In genomic region chr11:106428556-106428955, GRCm38 (mm10) we compare ENCODE assay signal across 18 mouse cellular contexts. TPM values are rescaled to one million over a fixed set of nuclear protein-coding genes. Genes with fewer than 3 reads are reported as not detected.
"Had no signal": no experiment of that assay in that cellular context is flagged by ENCODE, and none has a peak within 500 bp of the region (broad histone marks: within the 10 kb centered on the region; RNA-seq: fewer than 3 reads in every experiment).

No protein-coding gene starts in this region.

- H3K4me3 ChIP-seq: limb, embryonic 10.5 days; limb, embryonic 13.5 days; liver, embryonic 13.5 days; lung, embryonic 15.5 days; midbrain, embryonic 12.5 days; myocyte; neural tube, embryonic 13.5 days; stomach, embryonic 15.5 days had no signal

- H3K9me3 ChIP-seq: limb, embryonic 10.5 days; limb, embryonic 13.5 days; liver, embryonic 13.5 days; lung, embryonic 15.5 days; midbrain, embryonic 12.5 days; neural tube, embryonic 13.5 days; stomach, embryonic 15.5 days had no signal

- H3K4me2 ChIP-seq: limb, embryonic 13.5 days; liver, embryonic 13.5 days; lung, embryonic 15.5 days; midbrain, embryonic 12.5 days; neural tube, embryonic 13.5 days; stomach, embryonic 15.5 days had no signal

- H3K27me3 ChIP-seq: limb, embryonic 13.5 days; liver, embryonic 13.5 days; lung, embryonic 15.5 days; midbrain, embryonic 12.5 days; neural tube, embryonic 13.5 days; stomach, embryonic 15.5 days had no signal

- H3K4me1 ChIP-seq: limb, embryonic 10.5 days; midbrain, embryonic 12.5 days; neural tube, embryonic 13.5 days; stomach, embryonic 15.5 days had no signal

- H3K27ac ChIP-seq: limb, embryonic 10.5 days; limb, embryonic 13.5 days; liver, embryonic 13.5 days; lung, embryonic 15.5 days; midbrain, embryonic 12.5 days; neural tube, embryonic 13.5 days; stomach, embryonic 15.5 days had no signal

- H3K9ac ChIP-seq: limb, embryonic 13.5 days; liver, embryonic 13.5 days; lung, embryonic 15.5 days; midbrain, embryonic 12.5 days; neural tube, embryonic 13.5 days; stomach, embryonic 15.5 days had no signal

- DNase-seq: kidney, adult 18-20 months; kidney, adult 9 months; kidney, postnatal 14 days; kidney, postnatal 4 days; liver, embryonic 13.5 days; lung, postnatal 10 days; retina, postnatal 1 day; right cerebral cortex, postnatal 25 days; thymus, postnatal 25 days had no signal

- H3K36me3 ChIP-seq: lung, embryonic 15.5 days had no signal

- ATAC-seq: intestine, embryonic 16.5 days; midbrain, embryonic 16.5 days had no signal

RNA-seq across cellular contexts. Expression of gene Icam2, which starts 40.7 kb away (rescaled TPM):
- polyA plus RNA-seq: myocyte had no signal
